Mouse (Mus musculus): ENCODE results near the gene Rex1bd.

Gene Rex1bd

DNA sequence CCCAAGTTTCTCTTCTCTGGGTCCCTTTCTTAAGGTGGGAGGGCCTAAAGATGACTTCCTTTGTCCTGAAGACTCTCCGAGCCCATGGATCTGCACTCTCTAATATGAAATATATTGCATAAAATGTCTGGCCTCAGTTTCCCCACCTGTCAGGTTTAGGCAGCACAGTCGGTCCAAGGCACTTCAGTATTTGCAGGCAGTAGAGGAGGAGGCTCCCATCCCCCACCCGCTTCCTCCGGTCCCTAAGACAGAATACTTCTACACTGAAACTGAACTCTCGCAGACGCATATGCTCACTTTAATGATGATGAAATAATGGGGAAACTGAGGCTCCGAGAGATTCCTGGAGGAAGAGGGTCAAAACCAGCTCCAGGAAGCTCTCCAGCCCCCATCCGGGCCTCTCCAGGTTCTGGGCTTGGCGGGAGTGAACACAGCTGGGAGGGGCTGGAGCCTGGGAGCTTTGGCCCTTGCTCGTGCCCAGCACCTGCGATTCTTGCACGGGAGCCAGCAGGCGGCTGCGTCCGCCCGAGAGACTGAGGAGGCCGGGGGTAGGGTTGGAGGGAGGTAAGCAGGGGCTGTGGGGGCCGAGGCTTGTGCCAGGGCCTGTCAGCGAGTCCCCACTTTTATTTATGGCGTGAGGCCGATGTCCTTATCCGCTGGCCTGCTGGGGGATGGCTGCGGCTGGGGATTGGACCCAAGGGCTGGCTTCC lies 4.6 kb downstream of the Rex1bd start:
- no peak for DNase-seq (ENCODE audit: low spot score)

DNA sequence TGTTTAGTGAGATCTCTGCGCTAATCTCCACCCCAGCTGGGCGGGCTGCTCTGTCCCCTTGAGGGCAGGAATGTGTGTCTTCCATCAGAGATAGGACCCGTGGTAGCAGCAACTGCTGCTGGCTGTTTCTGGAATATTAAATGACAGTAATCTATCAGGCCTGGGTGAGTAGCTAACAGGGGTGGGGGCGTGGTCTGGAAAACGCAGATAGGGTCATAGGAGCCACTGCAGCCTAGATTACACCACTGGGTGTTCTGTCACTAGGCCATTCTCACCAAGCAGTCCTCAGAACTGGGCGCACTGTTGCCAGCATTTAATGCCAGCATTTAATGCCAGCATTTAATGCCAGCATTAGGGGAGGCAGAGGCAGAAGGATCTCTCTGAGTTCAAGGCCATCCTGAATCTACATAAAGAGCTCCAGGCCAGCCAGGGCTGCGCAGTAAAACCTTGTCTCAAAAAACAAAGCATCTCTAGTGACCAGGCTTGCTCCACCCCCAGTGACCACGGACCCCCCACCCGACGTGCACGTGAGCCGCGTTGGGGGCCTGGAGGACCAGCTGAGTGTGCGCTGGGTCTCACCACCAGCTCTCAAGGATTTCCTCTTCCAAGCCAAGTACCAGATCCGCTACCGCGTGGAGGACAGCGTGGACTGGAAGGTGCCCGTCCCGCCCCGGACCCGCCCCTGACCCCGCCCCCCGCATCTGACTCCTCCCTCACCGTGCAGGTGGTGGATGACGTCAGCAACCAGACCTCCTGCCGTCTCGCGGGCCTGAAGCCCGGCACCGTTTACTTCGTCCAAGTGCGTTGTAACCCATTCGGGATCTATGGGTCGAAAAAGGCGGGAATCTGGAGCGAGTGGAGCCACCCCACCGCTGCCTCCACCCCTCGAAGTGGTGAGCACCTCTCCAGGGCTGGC lies 5.9 kb downstream of the Rex1bd start:
- DNase-seq (ENCODE audit: low spot score) = no peak

GRCm38 (mm10) chr8:70495771-70496062 lies 10.8 kb downstream of the Rex1bd start:
- DNase-seq (ENCODE audit: low spot score) = no peak

DNA sequence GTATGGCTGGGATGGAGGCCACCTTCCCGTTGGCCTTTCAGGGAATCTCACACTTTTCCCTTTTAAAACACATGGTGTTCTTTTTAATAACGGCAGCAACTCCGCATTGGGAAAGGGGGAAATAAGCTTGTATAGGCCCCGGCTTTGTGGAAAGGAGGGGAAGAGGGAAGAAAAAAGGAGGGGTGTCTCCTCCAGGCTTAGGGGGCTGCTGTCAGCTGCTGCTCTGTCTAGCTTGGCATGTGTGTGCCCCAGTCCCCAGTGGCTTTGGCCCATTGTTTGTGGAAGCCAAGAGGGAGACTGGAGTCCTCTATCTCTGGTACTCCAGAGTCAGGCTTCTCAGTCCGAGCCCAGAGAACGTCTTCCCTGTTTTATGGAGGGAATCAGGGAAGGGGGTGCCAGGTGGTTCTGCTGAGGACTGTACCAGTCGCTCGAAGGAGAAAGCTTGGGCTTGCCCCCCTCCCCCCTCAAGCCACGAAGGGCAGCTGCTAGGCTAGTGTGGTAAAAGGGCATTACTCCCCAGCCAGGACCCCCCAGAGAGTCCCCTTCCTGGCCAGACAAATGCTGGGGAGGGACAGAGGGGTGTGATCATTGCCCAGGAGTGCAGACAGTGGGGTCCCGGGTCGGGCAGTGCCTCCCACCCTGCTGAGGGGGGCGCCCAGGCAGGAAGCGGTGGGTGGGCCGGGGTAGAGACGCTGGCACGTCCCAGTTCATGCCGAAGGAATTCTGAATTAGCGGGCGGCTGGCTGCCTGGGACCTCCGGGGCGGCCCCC lies 11.4 kb downstream of the Rex1bd start:
- no peak for DNase-seq (ENCODE audit: low spot score)

DNA sequence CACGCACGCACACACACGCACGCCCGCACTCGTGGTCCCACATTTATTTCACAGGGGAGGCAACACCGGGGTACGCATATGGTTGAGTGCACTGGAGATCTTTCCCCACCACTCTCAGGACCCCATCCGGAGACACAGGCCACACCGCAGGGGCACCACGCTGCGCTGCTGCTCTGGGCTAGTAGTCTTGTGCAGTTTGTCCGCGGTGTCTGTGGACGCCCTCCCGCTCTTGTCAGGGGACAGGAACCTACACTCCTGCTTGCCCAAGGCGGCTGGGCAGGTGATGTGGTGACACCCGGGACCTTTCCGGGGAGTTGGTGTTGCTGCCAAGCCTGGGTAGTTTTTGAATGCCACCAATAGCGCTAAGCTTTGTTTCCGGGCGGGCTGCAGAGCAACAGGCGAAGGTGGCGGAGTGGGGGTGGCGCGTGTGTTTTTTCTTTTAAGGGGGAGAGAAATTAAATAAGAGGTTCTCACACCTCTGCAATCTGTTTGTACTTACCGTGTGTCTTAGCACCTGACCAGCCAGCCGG lies 12.1 kb downstream of the Rex1bd start:
- no peak for DNase-seq (ENCODE audit: low spot score)

GRCm38 (mm10) chr8:70493692-70494415 lies 12.7 kb downstream of the Rex1bd start:
- no peak for DNase-seq (ENCODE audit: low spot score)

- no peak for DNase-seq (ENCODE audit: low spot score)
Observed at GRCm38 (mm10) chr8:70492664-70493640, 13.6 kb downstream of the Rex1bd start, which contains the start of gene Crlf1. Crlf1 (plus strand) TSS chr8:70493158.

- no peak for DNase-seq (ENCODE audit: low spot score)
Observed at GRCm38 (mm10) chr8:70490880-70491495, 15.6 kb downstream of the Rex1bd start.

- no peak for DNase-seq (ENCODE audit: low spot score)
Observed at GRCm38 (mm10) chr8:70490061-70490879, 16.3 kb downstream of the Rex1bd start.

DNA sequence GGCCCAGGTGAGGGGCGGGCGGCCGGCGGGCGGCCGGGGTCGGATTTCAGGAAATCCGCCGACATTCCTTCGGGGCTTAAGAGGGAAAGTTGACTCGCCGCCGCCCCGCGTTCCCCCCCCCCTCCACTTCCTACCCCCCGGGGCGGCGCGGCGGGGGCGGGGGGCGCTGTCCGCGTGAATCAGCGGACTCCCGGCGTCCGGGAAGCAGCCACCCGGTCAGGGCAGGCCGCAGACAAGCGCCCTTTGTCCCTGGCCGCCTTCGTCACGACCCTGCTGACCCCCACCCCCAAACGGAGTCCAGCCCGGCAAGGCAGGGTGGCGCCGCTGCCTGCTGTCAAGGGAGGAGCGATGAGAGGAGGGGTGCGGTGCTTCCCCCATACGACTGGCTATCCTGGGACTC lies 17.0 kb downstream of the Rex1bd start:
- DNase-seq (ENCODE audit: low spot score) = no peak

GRCm38 (mm10) chr8:70488931-70489470 lies 17.6 kb downstream of the Rex1bd start:
- DNase-seq (ENCODE audit: low spot score) = no peak

DNA sequence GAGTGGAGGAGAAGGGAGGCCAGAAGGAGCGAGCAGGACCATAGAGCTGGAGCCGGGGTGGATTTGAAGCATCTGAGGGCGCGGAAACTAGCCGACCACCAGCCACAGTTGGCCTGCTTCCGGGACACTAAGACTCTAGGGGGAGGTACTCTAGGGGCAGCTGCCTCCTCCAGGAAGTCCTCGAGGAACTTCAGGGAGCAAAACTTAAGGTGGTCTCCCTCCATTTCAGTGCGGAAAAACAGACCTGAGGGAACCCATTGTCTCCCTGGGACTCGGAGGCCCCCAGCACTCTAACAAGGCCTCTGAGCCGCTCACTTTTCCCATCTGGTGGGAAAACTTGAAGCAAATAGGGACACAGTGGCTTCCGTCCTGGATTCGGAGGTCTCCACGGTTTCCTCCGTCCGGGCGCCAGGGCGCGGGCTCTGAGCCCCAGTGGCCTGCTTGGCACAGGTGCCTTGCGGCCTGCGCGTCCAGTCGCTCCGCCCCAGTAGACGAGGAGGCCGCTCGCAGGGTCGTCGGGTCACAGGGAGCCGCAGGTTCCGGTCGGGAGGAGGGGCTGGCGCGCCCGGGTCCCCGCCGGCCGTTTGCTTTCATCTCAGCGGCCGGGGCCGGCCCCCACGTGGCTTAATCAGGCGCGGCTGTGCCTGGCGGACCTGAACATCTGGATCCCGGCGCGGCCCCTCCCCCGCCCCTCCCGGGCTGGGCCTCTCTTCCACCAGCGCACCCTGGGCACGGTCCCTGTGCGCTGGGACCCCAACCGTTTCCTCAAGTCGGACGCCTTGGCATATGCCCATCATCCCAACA lies 18.4 kb downstream of the Rex1bd start:
- DNase-seq (ENCODE audit: low spot score) = no peak

DNA sequence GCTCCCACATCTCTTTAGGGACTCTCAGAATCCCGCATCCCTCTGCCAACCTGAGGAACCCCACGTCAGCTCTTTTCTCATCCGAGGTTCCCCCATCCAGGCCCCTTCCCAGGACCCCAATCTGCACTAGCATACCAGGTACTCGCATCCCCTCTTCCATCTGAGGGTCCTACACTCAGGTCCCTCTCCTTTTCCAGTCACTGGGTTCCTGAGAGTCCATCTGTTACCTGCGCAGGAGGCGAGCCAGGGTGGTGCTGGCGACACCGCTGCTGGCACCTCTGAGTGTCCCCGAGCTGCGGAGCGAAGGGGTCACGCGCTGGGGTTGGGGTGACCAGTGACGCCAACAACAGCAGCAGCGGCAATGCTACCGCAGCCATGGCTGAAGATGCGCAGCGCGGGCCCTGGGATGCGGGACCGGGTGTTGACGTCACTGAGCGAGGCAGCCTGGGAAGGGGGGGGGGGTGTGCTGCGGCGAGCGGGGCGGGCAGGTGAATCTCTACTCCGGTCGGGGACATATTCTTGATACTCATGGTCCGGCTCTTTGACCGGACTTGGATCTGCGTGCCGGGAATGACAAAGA lies 19.5 kb downstream of the Rex1bd start, which contains the start of gene Tmem59l:
Tmem59l (minus strand) TSS at position 418 of the 580 bp plus-strand sequence.
- DNase-seq (ENCODE audit: low spot score) = no peak

DNA sequence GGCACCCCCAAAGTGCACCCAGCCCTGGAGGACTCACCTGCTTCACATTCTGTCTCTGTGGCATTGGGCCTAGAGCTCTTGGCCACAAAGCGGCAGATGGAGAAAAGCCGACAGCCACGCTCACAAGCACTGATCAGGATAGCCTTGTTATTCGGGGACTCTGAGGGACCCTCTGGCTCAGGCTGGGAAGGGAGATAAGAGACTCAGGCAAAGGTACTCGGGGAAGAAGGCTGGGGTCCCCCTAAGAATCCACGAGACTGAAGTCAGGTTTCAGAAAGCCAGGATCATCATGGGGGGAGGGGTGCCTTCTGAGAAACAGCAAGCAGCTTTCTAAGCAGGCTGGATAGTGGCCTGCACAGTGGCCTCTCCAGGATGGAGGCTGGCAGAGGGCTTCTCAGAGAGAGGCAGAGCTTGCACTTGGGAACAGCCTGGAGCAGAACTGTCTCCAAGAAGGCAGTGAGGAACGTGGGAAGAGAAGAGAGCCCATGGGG lies 20.3 kb downstream of the Rex1bd start:
- no peak for DNase-seq (ENCODE audit: low spot score)

DNA sequence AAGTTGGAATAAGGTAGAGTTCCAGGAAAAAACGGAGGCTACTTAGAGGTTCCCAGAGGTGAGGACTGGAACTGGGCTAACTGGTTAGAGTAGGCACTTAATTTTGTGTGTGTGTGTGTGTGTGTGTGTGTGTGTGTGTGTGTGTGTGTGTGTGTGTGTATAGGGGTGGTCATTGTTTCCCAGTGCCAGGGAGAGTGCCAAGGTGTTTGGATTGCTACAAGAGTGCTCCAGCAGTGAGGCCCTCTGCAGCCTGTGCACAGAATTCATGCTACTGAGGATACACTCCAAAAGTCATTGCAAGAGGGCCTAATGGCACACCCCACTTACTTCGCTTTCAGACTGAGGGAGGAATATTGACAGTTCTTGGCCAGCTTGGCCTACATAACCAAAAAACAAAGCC lies 23.6 kb downstream of the Rex1bd start:
- DNase-seq (ENCODE audit: low spot score) = no peak

GRCm38 (mm10) chr8:70481908-70482307 lies 24.6 kb downstream of the Rex1bd start:
- DNase-seq (ENCODE audit: low spot score) = no peak

DNA sequence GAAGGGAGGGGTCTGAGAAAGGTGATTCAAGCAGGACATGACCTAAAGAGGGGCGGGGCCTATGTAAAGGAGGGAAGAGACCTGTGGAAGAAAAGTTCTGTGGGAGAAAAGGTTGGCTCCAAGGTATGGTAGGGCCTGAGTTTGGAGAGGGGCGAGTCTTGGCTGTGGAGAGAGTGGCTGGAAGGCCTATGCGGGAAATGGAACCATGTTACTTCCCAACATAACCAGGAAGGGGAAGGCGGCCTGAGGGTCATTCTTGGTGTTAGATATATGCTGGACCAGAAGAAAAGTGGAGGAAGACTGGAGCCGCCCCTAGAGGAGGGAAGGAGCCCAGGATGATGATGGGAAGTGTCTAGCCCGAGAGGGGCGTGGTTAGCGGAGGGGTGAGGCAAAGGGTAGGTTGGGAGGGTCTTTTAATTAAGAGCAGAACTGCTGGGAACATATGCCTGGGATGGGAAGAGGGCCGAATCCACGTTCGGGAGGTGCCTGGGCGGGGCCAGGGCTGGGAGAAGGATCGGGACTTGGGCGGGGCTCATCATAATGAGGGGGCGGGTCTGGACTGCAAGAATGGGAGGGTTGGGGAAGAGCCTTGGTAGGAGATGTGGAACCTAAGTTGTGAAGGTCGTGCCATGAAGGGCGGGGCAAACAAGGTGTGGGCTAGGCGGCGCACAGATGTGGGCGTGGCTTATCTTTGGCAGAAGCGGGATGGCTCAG lies 29.1 kb downstream of the Rex1bd start:
- DNase-seq (ENCODE audit: low spot score) = no peak

Measured in ovary, postnatal 10 days (tissue).